Mouse (Mus musculus): ENCODE data around the gene Mrpl21.

Gene Mrpl21

DNA sequence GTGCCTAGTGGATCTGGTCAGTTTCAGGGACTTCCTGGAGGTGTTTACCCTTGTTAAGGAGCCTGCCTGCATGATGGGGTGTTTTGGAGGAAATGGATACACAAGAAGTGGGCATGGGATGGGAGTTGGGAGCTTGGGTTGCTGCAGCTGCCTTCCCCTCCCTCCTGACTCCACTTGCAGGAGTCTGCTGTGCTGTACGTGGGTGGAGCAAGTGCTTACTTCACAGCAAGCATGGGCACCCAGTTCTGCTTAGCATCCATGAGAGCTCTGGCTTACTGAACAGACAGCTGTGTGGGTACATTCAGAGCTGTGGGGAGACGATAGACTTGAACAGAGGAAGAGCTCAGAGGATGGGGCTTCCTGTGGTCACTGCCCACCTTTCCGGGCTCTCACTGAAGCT lies 58.3 kb downstream of the Mrpl21 start:
- no peak for DNase-seq (ENCODE audit: low spot score)
